Mouse (Mus musculus): ENCODE results near the gene Depp1.

DNA sequence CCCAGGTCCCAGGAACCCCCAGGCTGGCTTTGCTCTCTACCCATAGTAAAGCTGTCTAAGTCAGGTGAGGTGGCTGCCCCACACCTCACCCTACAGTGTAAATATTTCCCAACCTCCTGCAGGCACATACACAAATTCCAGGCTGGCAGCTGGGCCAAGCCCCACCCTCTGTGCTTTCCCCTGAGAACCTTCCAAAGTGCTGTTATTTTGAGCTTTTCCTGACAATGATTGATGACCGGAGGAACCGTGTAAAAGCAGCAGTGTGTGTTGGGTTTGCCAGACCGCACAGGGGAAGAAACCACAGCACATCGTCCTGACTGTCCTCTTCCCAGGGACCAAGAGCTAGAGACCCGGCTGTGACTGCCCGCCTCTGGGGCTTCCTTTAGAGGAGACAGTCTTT is at the start of gene Depp1:
- TF ChIP-seq CTCF (IDR thresholded peaks at IDR 0.05; ENCODE audit: low read depth), result no peak
- TF ChIP-seq EP300 (IDR thresholded peaks at IDR 0.05; ENCODE audit: low read depth), result no peak; the same call in 1 of the 2 replicates

All from heart, postnatal 0 days (tissue).